23 mouse cellular contexts compared by ENCODE assay signal in genomic region chr5:9157336-9157735, GRCm38 (mm10). TPM values are rescaled to one million over a fixed set of nuclear protein-coding genes. Genes with fewer than 3 reads are reported as not detected.
DNase-seq lines count a peak whose midpoint lies in the region; ATAC-seq and TF ChIP-seq lines count a peak whose summit lies in the region.
"Had no signal": no experiment of that assay in that cellular context is flagged by ENCODE, and none has a peak within 500 bp of the region (broad histone marks: within the 10 kb centered on the region; RNA-seq: fewer than 3 reads in every experiment).

No protein-coding gene starts in this region.

- no peak overlapping the region for H3K4me2 ChIP-seq in liver, embryonic 11.5 days
- H3K4me2 ChIP-seq: embryonic facial prominence, embryonic 13.5 days; embryonic facial prominence, embryonic 15.5 days; forebrain, embryonic 13.5 days; forebrain, embryonic 15.5 days had no signal

- no peak overlapping the region for H3K4me3 ChIP-seq in liver, adult 2 months (ENCODE audit: insufficient read depth, low read depth, low read length)
- H3K4me3 ChIP-seq in liver, embryonic 11.5 days (ENCODE audit: low read depth, low read length): no peak overlapping the region
- H3K4me3 ChIP-seq in E14TG2a.4 (replicated peaks; ENCODE audit: low read length): 0 out of 2 replicates have a peak overlapping the region, but pooled peaks have one; percentile 17
- H3K4me3 ChIP-seq: embryonic facial prominence, embryonic 13.5 days; embryonic facial prominence, embryonic 15.5 days; erythroblast, embryonic 14.5 days; forebrain, embryonic 13.5 days; forebrain, embryonic 15.5 days had no signal

- H3K9me3 ChIP-seq in liver, embryonic 11.5 days (ENCODE audit: control insufficient read depth, low read length): no peaks in the 10 kb centered on the region
- H3K9me3 ChIP-seq in E14TG2a.4 (ENCODE audit: low read length): peaks cover 4% of the 10 kb centered on the region; the same call in 1 of the 2 replicates
- H3K9me3 ChIP-seq: embryonic facial prominence, embryonic 13.5 days; embryonic facial prominence, embryonic 15.5 days; forebrain, embryonic 13.5 days; forebrain, embryonic 15.5 days had no signal

- H3K27me3 ChIP-seq in liver, adult 2 months (ENCODE audit: control insufficient read depth, insufficient read depth, low read length): no peaks in the 10 kb centered on the region
- no peaks in the 10 kb centered on the region for H3K27me3 ChIP-seq in liver, embryonic 11.5 days (replicated peaks; ENCODE audit: control insufficient read depth, insufficient read depth, low read length)
- no peaks in the 10 kb centered on the region for H3K27me3 ChIP-seq in E14TG2a.4 (ENCODE audit: insufficient read depth, low read length)
- H3K27me3 ChIP-seq: CH12.LX; embryonic facial prominence, embryonic 13.5 days; embryonic facial prominence, embryonic 15.5 days; forebrain, embryonic 13.5 days; forebrain, embryonic 15.5 days had no signal

- no peak for TF ChIP-seq POLR2A in liver, adult 2 months (IDR thresholded peaks at IDR 0.05; ENCODE audit: extremely low read depth, insufficient read depth, low read length)

- H3K27ac ChIP-seq in liver, adult 2 months (replicated peaks; ENCODE audit: insufficient read depth, low read depth, low read length): no peak overlapping the region
- H3K27ac ChIP-seq in liver, embryonic 11.5 days (ENCODE audit: low read depth, low read length): no peak overlapping the region
- H3K27ac ChIP-seq: embryonic facial prominence, embryonic 13.5 days; embryonic facial prominence, embryonic 15.5 days; forebrain, embryonic 13.5 days; forebrain, embryonic 15.5 days had no signal

- H3K9ac ChIP-seq in liver, adult 2 months (ENCODE audit: low read depth, low read length): no peak overlapping the region
- no peak overlapping the region for H3K9ac ChIP-seq in liver, embryonic 11.5 days (ENCODE audit: low read depth, low read length)
- H3K9ac ChIP-seq: embryonic facial prominence, embryonic 13.5 days; embryonic facial prominence, embryonic 15.5 days; forebrain, embryonic 13.5 days; forebrain, embryonic 15.5 days; forebrain, postnatal 0 days had no signal

- WGBS in liver, adult 2 months: 18% methylated on average over 1 of the region's 1 CpGs
- WGBS in liver, embryonic 11.5 days: 81% methylated on average over 1 of the region's 1 CpGs

- H3K79me2 ChIP-seq in liver, adult 2 months (ENCODE audit: control insufficient read depth, insufficient read depth, low read length): no peaks in the 10 kb centered on the region; the same call in 1 of the 2 replicates

- DNase-seq in liver, adult 2 months (ENCODE audit: extremely low read depth, low read depth, low spot score): peak; percentile 53
- no peak for DNase-seq in liver, embryonic 11.5 days (ENCODE audit: low spot score)
- DNase-seq in fat pad, adult 2 months (ENCODE audit: extremely low read depth, low read depth, low spot score): peak; percentile 19
- DNase-seq in cerebellum, adult 18-20 months: no peak
- DNase-seq: adrenal gland, adult 8-10 months; adrenal gland, postnatal 14 days; adrenal gland, postnatal 36 days; B cell, adult 2 months; cerebellum, adult 11-12 months; cerebellum, adult 8-10 months; cerebellum, adult 9-11 months; cerebellum, postnatal 14 days; cerebellum, postnatal 36 days; embryo, embryonic 11 days; forebrain, postnatal 0 days had no signal

- H3K4me1 ChIP-seq in liver, adult 2 months (ENCODE audit: control insufficient read depth, insufficient read depth, low read length): peaks cover 6% of the 10 kb centered on the region; the same call in 1 of the 2 replicates
- H3K4me1 ChIP-seq in liver, embryonic 11.5 days (replicated peaks; ENCODE audit: control insufficient read depth, insufficient read depth, low read length): peaks cover 10% of the 10 kb centered on the region
- peaks cover 37% of the 10 kb centered on the region for H3K4me1 ChIP-seq in E14TG2a.4 (replicated peaks; ENCODE audit: low read depth, low read length)

- ATAC-seq in liver, embryonic 11.5 days (replicated peaks; ENCODE audit: low FRiP score): no peak
- ATAC-seq: CD4-positive, CD25-positive, alpha-beta regulatory T cell, adult 4 months; forebrain, embryonic 13.5 days; forebrain, embryonic 15.5 days; forebrain, postnatal 0 days had no signal

- TF ChIP-seq CTCF in liver, adult 2 months (IDR thresholded peaks at IDR 0.05; ENCODE audit: low read depth, low read length): no peak
- no peak for TF ChIP-seq CTCF in E14TG2a.4 (conservative IDR thresholded peaks at IDR 0.05; ENCODE audit: low read length)

- no peaks in the 10 kb centered on the region; the same call in 1 of the 2 replicates for H3K36me3 ChIP-seq in liver, adult 2 months (ENCODE audit: control insufficient read depth, insufficient read depth, low read length)
- H3K36me3 ChIP-seq in liver, embryonic 11.5 days (ENCODE audit: control insufficient read depth, insufficient read depth, low read length): peaks cover 8% of the 10 kb centered on the region; the same call in 1 of the 2 replicates
- peaks cover 34% of the 10 kb centered on the region for H3K36me3 ChIP-seq in E14TG2a.4 (ENCODE audit: insufficient read depth, low read length)
- H3K36me3 ChIP-seq: embryonic facial prominence, embryonic 15.5 days; forebrain, embryonic 15.5 days had no signal

RNA-seq across cellular contexts. Expression of gene Dmtf1, which starts 4.2 kb away (rescaled TPM):
- 15.9 and 17.8 TPM in 2 replicates for total RNA-seq in liver, adult 2 months (2014; rRNA removed)
- polyA plus RNA-seq in liver, adult 2 months (2012; rRNA removed): 4.7 and 5.8 TPM in 2 replicates
- 32.8 and 34.5 TPM in 2 replicates for polyA plus RNA-seq in liver, embryonic 11.5 days (2014; fragmentation: Nextera tagmentation; extraction: Ambion mirVana)

RNA-seq across cellular contexts. Expression of gene Tmem243, which starts 56.9 kb away (rescaled TPM):
- total RNA-seq in liver, adult 2 months (2014; rRNA removed): 79.5 and 96.6 TPM in 2 replicates
- polyA plus RNA-seq in liver, adult 2 months (2012; rRNA removed): 62.1 and 73.2 TPM in 2 replicates
- polyA plus RNA-seq in liver, embryonic 11.5 days (2014; fragmentation: Nextera tagmentation; extraction: Ambion mirVana): 11.8 and 14.3 TPM in 2 replicates

Comparison
In these comparisons a context has a peak if more than half of its experiments do, and no peak if none do; other contexts are left out.
1. DNase-seq: peak in liver, adult 2 months (single experiment) and fat pad, adult 2 months (single experiment); none in liver, embryonic 11.5 days (single experiment) and cerebellum, adult 18-20 months (0 of 2).